Mouse (Mus musculus): ENCODE data around the gene Pnma3. TPM values are rescaled to one million over a fixed set of nuclear protein-coding genes. Genes with fewer than 3 reads are reported as not detected.

Pnma3 gene
- polyA plus RNA-seq, 1 experiment: not detected

Other genes with a start within 250 kb of the Pnma3 start
- not detected in 2 replicates for gene Gabrq, start 239.6 kb upstream of the Pnma3 start, polyA plus RNA-seq (2012)
- 0.20 and 0.21 TPM in 2 replicates for gene Cetn2, start 146.4 kb upstream of the Pnma3 start, polyA plus RNA-seq (2012)
- 0.09 and 0.16 TPM in 2 replicates for gene Nsdhl, start 146.2 kb upstream of the Pnma3 start, polyA plus RNA-seq (2012)
- gene Zfp185, start 77.4 kb upstream of the Pnma3 start, polyA plus RNA-seq (2012): 0.01 TPM in 1 of 2 replicates, not detected in the other
- gene Pnma5, start 27.7 kb upstream of the Pnma3 start, polyA plus RNA-seq (2012): not detected in 2 replicates
- gene Xlr4a, start 17.7 kb downstream of the Pnma3 start, polyA plus RNA-seq (2012): not detected in 2 replicates
- not detected in 2 replicates for gene Xlr3a, start 32.3 kb downstream of the Pnma3 start, polyA plus RNA-seq (2012)
- not detected in 2 replicates for gene Gm14685, start 52.3 kb downstream of the Pnma3 start, polyA plus RNA-seq (2012)
- gene Xlr5b, start 84.0 kb downstream of the Pnma3 start, polyA plus RNA-seq (2012): not detected in 2 replicates
- gene DXBay18, start 84.7 kb downstream of the Pnma3 start, polyA plus RNA-seq (2012): not detected in 2 replicates
- gene Spin2d, start 112.2 kb downstream of the Pnma3 start, polyA plus RNA-seq (2012): not detected in 2 replicates
- not detected in 2 replicates for gene Xlr3b, start 127.4 kb downstream of the Pnma3 start, polyA plus RNA-seq (2012)
- not detected in 2 replicates for gene Xlr4b, start 149.5 kb downstream of the Pnma3 start, polyA plus RNA-seq (2012)
- gene F8a, start 163.5 kb downstream of the Pnma3 start, polyA plus RNA-seq (2012): 0.45 and 0.53 TPM in 2 replicates
- 0.19 TPM in 1 of 2 replicates, not detected in the other for gene Xlr4c, start 178.3 kb downstream of the Pnma3 start, polyA plus RNA-seq (2012)
- gene Xlr3c, start 200.6 kb downstream of the Pnma3 start, polyA plus RNA-seq (2012): not detected in 2 replicates
- not detected in 2 replicates for gene Xlr5a, start 228.2 kb downstream of the Pnma3 start, polyA plus RNA-seq (2012)
- gene Xlr5c, start 228.2 kb downstream of the Pnma3 start, polyA plus RNA-seq (2012): not detected in 2 replicates

All from erythroblast, embryonic 14.5 days (primary cell).